In genomic region chr7:80171345-80171744, GRCm38 (mm10) we compare ENCODE assay signal across 9 mouse cellular contexts. TPM values are rescaled to one million over a fixed set of nuclear protein-coding genes. Genes with fewer than 3 reads are reported as not detected.
DNase-seq lines count a peak whose midpoint lies in the region; ATAC-seq and TF ChIP-seq lines count a peak whose summit lies in the region.
"Had no signal": no experiment of that assay in that cellular context is flagged by ENCODE, and none has a peak within 500 bp of the region (broad histone marks: within the 10 kb centered on the region; RNA-seq: fewer than 3 reads in every experiment).

No protein-coding gene starts in this region.

- peak overlapping the region; percentile 35; the same call in 1 of the 2 replicates for H3K9ac ChIP-seq in kidney, embryonic 16.5 days (replicated peaks; ENCODE audit: low read length)
- no peak overlapping the region for H3K9ac ChIP-seq in forebrain, postnatal 0 days
- H3K9ac ChIP-seq in intestine, embryonic 16.5 days (ENCODE audit: low read depth, low read length): 0 out of 2 replicates have a peak overlapping the region, but pooled peaks have one; percentile 0
- no peak overlapping the region for H3K9ac ChIP-seq in midbrain, embryonic 15.5 days

- DNase-seq in kidney, adult 2 months: no peak
- peak; percentile 55 for DNase-seq in adrenal gland, adult 8-10 months
- peak; percentile 57 for DNase-seq in forebrain, postnatal 0 days
- no peak for DNase-seq in embryo, embryonic 10.5 days (ENCODE audit: low spot score)
- no peak for DNase-seq in natural killer cell, adult 2 months (ENCODE audit: low spot score in 2 of 2)

- TF ChIP-seq POLR2A in kidney, adult 2 months (IDR thresholded peaks at IDR 0.05; ENCODE audit: low read depth, low read length): no peak

- no peak overlapping the region for H3K27ac ChIP-seq in kidney, embryonic 16.5 days (ENCODE audit: low read length)
- H3K27ac ChIP-seq in kidney, adult 2 months (ENCODE audit: insufficient read depth, low read depth, low read length): no peak overlapping the region
- no peak overlapping the region for H3K27ac ChIP-seq in forebrain, postnatal 0 days (ENCODE audit: low read depth, low read length)
- peak overlapping the region; percentile 79 for H3K27ac ChIP-seq in intestine, embryonic 16.5 days (ENCODE audit: low read length)
- H3K27ac ChIP-seq in midbrain, embryonic 15.5 days: peak overlapping the region; percentile 27; the same call in 1 of the 2 replicates

- H3K36me3 ChIP-seq in kidney, embryonic 16.5 days (ENCODE audit: insufficient read depth, low read length): no peaks in the 10 kb centered on the region
- no peaks in the 10 kb centered on the region for H3K36me3 ChIP-seq in kidney, adult 2 months (ENCODE audit: control insufficient read depth, insufficient read depth, low read length)
- no peaks in the 10 kb centered on the region for H3K36me3 ChIP-seq in forebrain, postnatal 0 days (ENCODE audit: insufficient read depth)
- no peaks in the 10 kb centered on the region for H3K36me3 ChIP-seq in intestine, embryonic 16.5 days (ENCODE audit: control insufficient read depth, insufficient read depth, low read length)
- H3K36me3 ChIP-seq in midbrain, embryonic 15.5 days (replicated peaks): no peaks in the 10 kb centered on the region

- 29% methylated on average over 8 of the region's 8 CpGs for WGBS in kidney, embryonic 16.5 days
- WGBS in kidney, adult 2 months: 40% methylated on average over 8 of the region's 8 CpGs
- WGBS in forebrain, postnatal 0 days: 25% methylated on average over 8 of the region's 8 CpGs
- 42% methylated on average over 8 of the region's 8 CpGs for WGBS in intestine, embryonic 16.5 days
- WGBS in midbrain, embryonic 15.5 days: 37% methylated on average over 8 of the region's 8 CpGs

- peaks cover 21% of the 10 kb centered on the region for H3K4me1 ChIP-seq in kidney, embryonic 16.5 days (ENCODE audit: insufficient read depth, low read length)
- peaks cover 12% of the 10 kb centered on the region; the same call in 1 of the 2 replicates for H3K4me1 ChIP-seq in kidney, adult 2 months (ENCODE audit: control insufficient read depth, insufficient read depth, low read length)
- H3K4me1 ChIP-seq in forebrain, postnatal 0 days (ENCODE audit: insufficient read depth): no peaks in the 10 kb centered on the region
- H3K4me1 ChIP-seq in intestine, embryonic 16.5 days (ENCODE audit: control insufficient read depth, insufficient read depth, low read length): peaks cover 18% of the 10 kb centered on the region
- peaks cover 7% of the 10 kb centered on the region; the same call in 1 of the 2 replicates for H3K4me1 ChIP-seq in midbrain, embryonic 15.5 days

- H3K4me2 ChIP-seq in kidney, embryonic 16.5 days (replicated peaks; ENCODE audit: low read depth, low read length): no peak overlapping the region
- no peak overlapping the region for H3K4me2 ChIP-seq in forebrain, postnatal 0 days (ENCODE audit: low read depth)
- H3K4me2 ChIP-seq in intestine, embryonic 16.5 days (ENCODE audit: low read depth, low read length): no peak overlapping the region
- no peak overlapping the region for H3K4me2 ChIP-seq in midbrain, embryonic 15.5 days

- no peak for TF ChIP-seq CTCF in kidney, adult 2 months (conservative IDR thresholded peaks at IDR 0.05; ENCODE audit: insufficient read depth, insufficient read length, low read depth, low read length)
- TF ChIP-seq CTCF in forebrain, postnatal 0 days (IDR thresholded peaks at IDR 0.05; ENCODE audit: low read depth): no peak

- H3K27me3 ChIP-seq in kidney, embryonic 16.5 days (ENCODE audit: insufficient read depth, low read length): no peaks in the 10 kb centered on the region
- no peaks in the 10 kb centered on the region for H3K27me3 ChIP-seq in kidney, adult 2 months (replicated peaks; ENCODE audit: control insufficient read depth, insufficient read depth, low read length)
- no peaks in the 10 kb centered on the region for H3K27me3 ChIP-seq in forebrain, postnatal 0 days (ENCODE audit: insufficient read depth, low read length)
- H3K27me3 ChIP-seq in intestine, embryonic 16.5 days (replicated peaks; ENCODE audit: control insufficient read depth, insufficient read depth, low read length): no peaks in the 10 kb centered on the region
- H3K27me3 ChIP-seq in midbrain, embryonic 15.5 days (replicated peaks): no peaks in the 10 kb centered on the region

- ATAC-seq in kidney, embryonic 16.5 days (ENCODE audit: low FRiP score, low TSS enrichment): no peak
- peak; percentile 63 for ATAC-seq in forebrain, postnatal 0 days
- ATAC-seq in intestine, embryonic 16.5 days: peak; percentile 46
- ATAC-seq in midbrain, embryonic 15.5 days (replicated peaks): peak; percentile 52; the same call in 1 of the 2 replicates

- no peaks in the 10 kb centered on the region for H3K9me3 ChIP-seq in kidney, embryonic 16.5 days (ENCODE audit: low read length)
- H3K9me3 ChIP-seq in forebrain, postnatal 0 days (ENCODE audit: low read length): no peaks in the 10 kb centered on the region
- H3K9me3 ChIP-seq in intestine, embryonic 16.5 days (ENCODE audit: control insufficient read depth, low read length): no peaks in the 10 kb centered on the region
- H3K9me3 ChIP-seq in midbrain, embryonic 15.5 days: no peaks in the 10 kb centered on the region

- H3K4me3 ChIP-seq in kidney, embryonic 16.5 days (ENCODE audit: low read length): no peak overlapping the region
- no peak overlapping the region for H3K4me3 ChIP-seq in kidney, adult 2 months (ENCODE audit: insufficient read depth, low read depth, low read length)
- no peak overlapping the region for H3K4me3 ChIP-seq in forebrain, postnatal 0 days (ENCODE audit: low read depth, low read length)
- no peak overlapping the region for H3K4me3 ChIP-seq in intestine, embryonic 16.5 days (ENCODE audit: low read length)
- H3K4me3 ChIP-seq in midbrain, embryonic 15.5 days: no peak overlapping the region
- H3K4me3 ChIP-seq: myocyte had no signal

RNA-seq across cellular contexts. Expression of gene Sema4b, which starts 15.3 kb away (rescaled TPM):
- polyA plus RNA-seq in kidney, embryonic 16.5 days (2015; fragmentation: Nextera tagmentation; extraction: Ambion mirVana): 17.7 and 23.7 TPM in 2 replicates
- polyA plus RNA-seq in kidney, adult 2 months (2012; rRNA removed): 24.4 and 26.3 TPM in 2 replicates
- total RNA-seq in adrenal gland, adult 8-10 months (2022): 10 to 100 TPM; 58.6 to 86.9 (median 67.8) TPM
- total RNA-seq in forebrain, postnatal 0 days (2014; rRNA removed): 24.5 and 35.6 TPM in 2 replicates
- polyA plus RNA-seq in forebrain, postnatal 0 days (2015; fragmentation: Nextera tagmentation; extraction: Ambion mirVana): 17.0 and 22.4 TPM in 2 replicates
- 14.9 and 16.3 TPM in 2 replicates for polyA plus RNA-seq in intestine, embryonic 16.5 days (2015; fragmentation: Nextera tagmentation; extraction: Ambion mirVana)
- polyA plus RNA-seq in midbrain, embryonic 15.5 days (2015; fragmentation: Nextera tagmentation; extraction: Ambion mirVana): 26.9 and 27.0 TPM in 2 replicates

RNA-seq across cellular contexts. Expression of gene Idh2, which starts 56.2 kb away (rescaled TPM):
- polyA plus RNA-seq in kidney, embryonic 16.5 days (2015; fragmentation: Nextera tagmentation; extraction: Ambion mirVana): 782 and 850 TPM in 2 replicates
- 651 and 688 TPM in 2 replicates for polyA plus RNA-seq in kidney, adult 2 months (2012; rRNA removed)
- total RNA-seq in adrenal gland, adult 8-10 months (2022): 100 to 1,000 TPM; 122 to 222 (median 165) TPM
- total RNA-seq in forebrain, postnatal 0 days (2014; rRNA removed): 143 and 145 TPM in 2 replicates
- polyA plus RNA-seq in forebrain, postnatal 0 days (2015; fragmentation: Nextera tagmentation; extraction: Ambion mirVana): 110 and 128 TPM in 2 replicates
- polyA plus RNA-seq in intestine, embryonic 16.5 days (2015; fragmentation: Nextera tagmentation; extraction: Ambion mirVana): 540 and 585 TPM in 2 replicates
- 242 and 249 TPM in 2 replicates for polyA plus RNA-seq in midbrain, embryonic 15.5 days (2015; fragmentation: Nextera tagmentation; extraction: Ambion mirVana)

Comparison
In these comparisons a context has a peak if more than half of its experiments do, and no peak if none do; other contexts are left out.
1. H3K27ac ChIP-seq: peak in intestine, embryonic 16.5 days (single experiment) and midbrain, embryonic 15.5 days (single experiment); none in kidney, embryonic 16.5 days (single experiment), kidney, adult 2 months (single experiment) and forebrain, postnatal 0 days (single experiment).
2. H3K9ac ChIP-seq: peak in kidney, embryonic 16.5 days (single experiment) and intestine, embryonic 16.5 days (single experiment); none in forebrain, postnatal 0 days (single experiment) and midbrain, embryonic 15.5 days (single experiment).
3. DNase-seq: peak in adrenal gland, adult 8-10 months (single experiment) and forebrain, postnatal 0 days (single experiment); none in kidney, adult 2 months (single experiment), embryo, embryonic 10.5 days (single experiment) and natural killer cell, adult 2 months (0 of 2).